Mouse (Mus musculus) embryonic facial prominence, embryonic 10.5 days (tissue): ENCODE data around the gene Zfp335. TPM values are rescaled to one million over a fixed set of nuclear protein-coding genes. Genes with fewer than 3 reads are reported as not detected.
"Not testable (repeated sequence)": the region's sequence is repeated elsewhere in the genome, so short reads cannot be mapped to it uniquely, and the experiment has no call there.

Experiments
- DNase-seq: peaks from one replicate; pipeline ENCODE4 v3.0.0-alpha.2; 2017; ENCODE audit warnings: low spot score
- H3K27ac ChIP-seq: fragments of 300-500 bp; sonication (generic); replicated peaks from 2 replicates; pipeline ENCODE4 v1.5.1; 2016; ENCODE audit warnings: mild to moderate bottlenecking
- H3K27me3 ChIP-seq: fragments of 300-500 bp; sonication (generic); replicated peaks from 2 replicates; pipeline ENCODE4 v1.6.1; 2016; ENCODE audit warnings: low read depth, mild to moderate bottlenecking; ENCODE audit not compliant: poor library complexity, severe bottlenecking
- H3K36me3 ChIP-seq: fragments of 300-500 bp; sonication (generic); replicated peaks from 2 replicates; pipeline ENCODE4 v1.6.1; 2016; ENCODE audit warnings: mild to moderate bottlenecking, moderate library complexity
- H3K4me1 ChIP-seq: fragments of 300-500 bp; sonication (generic); 2 replicates; pipeline ENCODE4 v1.6.1; 2016
- H3K4me3 ChIP-seq: fragments of 300-500 bp; sonication (generic); 2 replicates; pipeline ENCODE4 v1.5.1; 2016; ENCODE audit warnings: mild to moderate bottlenecking, moderate library complexity
- H3K9me3 ChIP-seq: fragments of 300-500 bp; sonication (generic); 2 replicates; pipeline ENCODE4 v1.6.1; 2016; ENCODE audit warnings: mild to moderate bottlenecking
- WGBS: fragments of 180-500 bp; shearing (Covaris S2); methylation state at CpG from one replicate; pipeline ENCODE4 v1.1.7; 2016; 5-methylcytosine and 5-hydroxymethylcytosine counted together
- polyA plus RNA-seq: library from polyadenylated mRNA; unstranded; fragments of >200 nt; fragmentation: Nextera tagmentation; extraction: Ambion mirVana; gene quantifications from 2 replicates; pipeline ENCODE4 v1.2.1, GENCODE M21; 2016

Zfp335 gene
- polyA plus RNA-seq, 1 experiment from 2014 or later, result 18.2 TPM

GRCm38 (mm10) chr2:164867566-164867965, 44.0 kb downstream of the Zfp335 start:
- Histone ChIP-seq H3K27me3 (no peaks in the 10 kb centered on the region), H3K9me3 (no peaks in the 10 kb centered on the region), H3K4me3 (no peak overlapping the region), H3K36me3 (no peaks in the 10 kb centered on the region), H3K27ac (no peak overlapping the region), H3K4me1 (peaks cover 3% of the 10 kb centered on the region)
- no peak for DNase-seq
- WGBS, result 89% methylated on average over 7 of the region's 7 CpGs

DNA sequence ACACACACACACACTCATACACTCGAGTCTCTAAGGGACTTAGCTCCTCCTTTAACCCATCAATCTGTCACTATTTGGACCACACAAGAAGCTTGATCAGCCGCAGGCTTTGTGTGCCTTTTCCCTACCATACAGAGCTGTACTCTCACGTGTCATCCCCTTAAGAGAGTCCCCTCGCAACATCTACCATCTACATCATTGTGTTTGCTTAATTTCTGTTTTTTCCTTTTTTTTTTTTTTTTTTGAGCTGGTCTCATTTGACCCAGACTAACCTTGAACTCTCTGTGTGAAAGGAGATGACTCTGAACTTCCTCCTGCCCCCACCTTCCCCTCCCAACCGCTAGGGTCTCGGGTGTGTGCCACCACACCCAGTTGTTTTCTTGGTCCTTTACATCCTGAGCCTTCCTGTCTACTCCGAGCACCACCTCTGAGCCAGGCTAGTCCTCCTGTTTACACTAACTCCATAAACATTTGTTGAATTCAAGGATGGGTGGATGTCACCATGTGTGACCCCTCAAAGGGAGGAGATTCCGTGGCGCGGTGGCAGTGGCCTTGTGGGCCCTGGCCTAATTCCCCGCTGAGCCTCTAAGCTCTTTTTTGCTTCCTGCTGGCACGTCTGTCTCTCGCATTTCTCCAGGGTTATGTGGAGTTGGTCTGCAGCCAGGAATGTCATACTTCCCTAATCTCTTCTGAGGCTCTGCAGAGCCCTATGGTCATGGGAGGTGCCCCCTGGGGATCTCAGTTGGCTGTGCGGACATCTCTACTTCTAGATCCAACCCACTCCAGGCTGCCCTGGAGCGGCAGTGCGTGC, 44.6 kb downstream of the Zfp335 start:
- Histone ChIP-seq H3K9me3 (no peaks in the 10 kb centered on the region), H3K27ac (no peak overlapping the region), H3K36me3 (no peaks in the 10 kb centered on the region), H3K27me3 (no peaks in the 10 kb centered on the region), H3K4me1 (peaks cover 9% of the 10 kb centered on the region), H3K4me3 (no peak overlapping the region)
- 66% methylated on average over 16 of the region's 16 CpGs for WGBS
- no peak for DNase-seq

GRCm38 (mm10) chr2:164864593-164864992, 47.0 kb downstream of the Zfp335 start:
- no peak for DNase-seq
- H3K4me3 ChIP-seq, result no peak overlapping the region
- no peaks in the 10 kb centered on the region for H3K9me3 ChIP-seq
- H3K36me3 ChIP-seq, result no peaks in the 10 kb centered on the region
- H3K27ac ChIP-seq, result no peak overlapping the region
- H3K27me3 ChIP-seq, result peaks cover 14% of the 10 kb centered on the region
- H3K4me1 ChIP-seq, result peaks cover 19% of the 10 kb centered on the region
- 81% methylated on average over 4 of the region's 4 CpGs for WGBS

- H3K36me3 ChIP-seq, H3K9me3 ChIP-seq, DNase-seq, H3K27ac ChIP-seq, H3K4me3 ChIP-seq: not testable (repeated sequence)
- peaks cover 24% of the 10 kb centered on the region for H3K27me3 ChIP-seq
- peaks cover 29% of the 10 kb centered on the region for H3K4me1 ChIP-seq
- 93% methylated on average over 9 of the region's 9 CpGs for WGBS
These were observed 48.1 kb downstream of the Zfp335 start for GRCm38 (mm10) chr2:164863411-164863810.

GRCm38 (mm10) chr2:164862179-164862861, 49.2 kb downstream of the Zfp335 start:
- Histone ChIP-seq H3K27ac (no peak overlapping the region; the same call in 1 of the 2 replicates), H3K27me3 (peaks cover 35% of the 10 kb centered on the region), H3K9me3 (no peaks in the 10 kb centered on the region), H3K4me3 (no peak overlapping the region), H3K36me3 (no peaks in the 10 kb centered on the region), H3K4me1 (peaks cover 40% of the 10 kb centered on the region)
- DNase-seq, result peak; percentile 66
- WGBS, result 59% methylated on average over 9 of the region's 9 CpGs

- Histone ChIP-seq H3K9me3 (no peaks in the 10 kb centered on the region), H3K36me3 (no peaks in the 10 kb centered on the region), H3K4me3 (no peak overlapping the region), H3K27me3 (peaks cover 47% of the 10 kb centered on the region), H3K4me1 (peaks cover 52% of the 10 kb centered on the region), H3K27ac (no peak overlapping the region)
- WGBS, result 77% methylated on average over 4 of the region's 4 CpGs
- no peak for DNase-seq
These were observed 50.5 kb downstream of the Zfp335 start for GRCm38 (mm10) chr2:164861094-164861493.

DNA sequence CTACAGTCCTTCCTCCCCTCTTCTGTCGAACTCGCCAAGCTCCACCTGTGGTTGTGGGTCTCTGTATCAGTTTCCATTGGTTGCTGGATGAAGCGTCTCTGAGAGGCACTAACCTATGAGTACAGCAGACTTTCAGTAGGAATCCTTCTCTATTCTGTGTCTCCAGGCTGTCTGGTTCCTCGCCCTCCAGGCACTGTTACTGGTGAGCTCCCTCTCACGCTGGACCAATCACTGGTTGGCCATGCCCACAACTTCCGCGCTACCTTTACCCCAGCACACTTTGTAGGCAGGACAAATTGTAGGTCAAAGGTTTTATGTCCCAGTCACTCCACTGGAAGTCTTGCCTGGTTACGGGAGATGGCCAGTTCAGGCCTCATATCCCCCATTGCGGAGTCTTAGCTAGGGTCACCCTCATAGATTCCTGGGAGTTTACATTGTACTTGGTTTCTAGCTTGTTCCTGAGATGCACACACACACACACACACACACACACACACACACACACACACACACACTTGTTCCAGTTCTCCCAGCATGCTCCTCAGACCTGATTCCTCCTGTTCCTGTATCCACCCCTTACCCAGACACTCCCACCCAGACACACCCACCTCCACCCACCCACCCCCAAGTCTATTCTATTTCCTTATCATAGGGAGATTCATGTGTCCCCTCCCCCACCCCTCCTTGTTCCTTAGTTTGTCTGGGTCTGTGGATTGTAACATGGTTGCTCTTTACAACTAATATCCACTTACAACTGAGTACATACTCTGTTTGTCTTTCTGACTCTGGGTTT, 51.7 kb downstream of the Zfp335 start:
- Histone ChIP-seq H3K4me3 (no peak overlapping the region), H3K4me1 (peaks cover 65% of the 10 kb centered on the region), H3K27me3 (peaks cover 60% of the 10 kb centered on the region), H3K27ac (no peak overlapping the region; the same call in 1 of the 2 replicates), H3K9me3 (no peaks in the 10 kb centered on the region), H3K36me3 (no peaks in the 10 kb centered on the region)
- WGBS, result 58% methylated on average over 9 of the region's 9 CpGs
- no peak for DNase-seq

DNA sequence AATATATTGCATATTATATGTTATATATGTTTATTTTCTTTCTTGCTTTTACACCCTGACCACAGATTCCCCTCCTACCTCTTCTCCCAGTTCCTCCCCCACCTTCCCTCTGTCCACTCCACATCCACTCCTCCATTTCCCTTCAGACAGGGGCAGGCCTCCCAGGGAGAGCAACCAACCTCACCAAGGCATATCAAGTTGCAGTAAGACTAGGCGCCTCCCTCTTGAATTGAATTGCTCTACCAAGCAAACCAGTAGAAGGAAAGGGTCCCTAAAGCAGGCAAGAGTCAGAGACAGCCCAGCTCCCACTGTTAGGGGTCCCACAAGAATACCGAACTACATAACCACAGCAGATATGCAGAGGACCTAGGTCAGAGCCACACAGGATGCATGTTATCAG, 52.4 kb downstream of the Zfp335 start:
- DNase-seq, result no peak
- H3K9me3 ChIP-seq, result no peaks in the 10 kb centered on the region
- H3K27me3 ChIP-seq, result peaks cover 66% of the 10 kb centered on the region
- H3K4me1 ChIP-seq, result peaks cover 68% of the 10 kb centered on the region
- 48% methylated on average over 2 of the region's 2 CpGs for WGBS
- H3K36me3 ChIP-seq, result no peaks in the 10 kb centered on the region
- no peak overlapping the region for H3K27ac ChIP-seq
- H3K4me3 ChIP-seq, result no peak overlapping the region

GRCm38 (mm10) chr2:164857842-164858553, 53.6 kb downstream of the Zfp335 start:
- Histone ChIP-seq H3K9me3 (no peaks in the 10 kb centered on the region), H3K27me3 (peaks cover 71% of the 10 kb centered on the region), H3K4me3 (peak overlapping the region; percentile 66), H3K27ac (peak overlapping the region; percentile 80; the same call in 1 of the 2 replicates), H3K4me1 (peaks cover 68% of the 10 kb centered on the region), H3K36me3 (no peaks in the 10 kb centered on the region)
- 2% methylated on average over 19 of the region's 19 CpGs for WGBS
- DNase-seq, result no peak

DNA sequence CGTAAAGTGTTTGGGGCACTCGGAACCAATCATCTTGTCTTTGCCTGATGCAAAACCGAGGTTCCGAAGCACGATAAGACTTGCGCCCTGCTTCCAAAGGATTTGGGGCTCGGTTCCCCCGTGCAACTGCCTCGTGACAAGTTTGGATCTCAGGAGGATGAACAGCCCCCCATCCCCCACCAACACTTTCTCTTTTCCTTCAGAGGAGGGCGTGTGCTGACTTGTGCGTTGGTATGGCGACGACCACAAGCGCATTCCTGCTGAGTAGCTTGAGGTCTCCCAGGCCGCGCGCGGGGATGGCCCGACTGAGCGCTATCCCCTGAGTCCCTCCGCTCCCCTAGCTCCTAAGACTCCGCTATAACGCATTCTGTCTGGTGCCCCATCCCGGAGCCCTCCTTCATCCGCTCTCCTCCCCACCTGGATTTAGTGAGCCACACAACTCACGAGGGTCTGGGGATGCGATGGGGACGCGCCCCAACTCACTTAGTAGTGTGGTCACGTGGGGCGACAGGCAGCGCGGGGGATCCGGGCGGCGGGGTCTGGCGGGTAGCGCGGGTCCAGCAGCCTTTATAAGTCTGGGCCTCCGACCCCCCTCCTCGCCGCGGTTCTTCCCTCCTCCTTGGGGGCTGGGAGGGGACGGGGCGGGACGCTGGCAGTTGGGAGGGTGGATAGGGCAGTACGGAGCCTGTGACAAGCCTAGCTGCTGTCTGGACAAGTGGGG, 54.3 kb downstream of the Zfp335 start, which contains the start of gene Pltp:
Gene Pltp (minus strand): TSS at position 611 of the 721 bp plus-strand sequence.
- Histone ChIP-seq H3K9me3 (no peaks in the 10 kb centered on the region), H3K27me3 (peaks cover 71% of the 10 kb centered on the region), H3K4me3 (peak within 1 kb of the TSS; percentile 66), H3K27ac (peak within 1 kb of the TSS; percentile 80), H3K4me1 (peaks cover 62% of the 10 kb centered on the region), H3K36me3 (peaks cover 5% of the 10 kb centered on the region)
- WGBS, result under 1% methylated on average over 47 of the region's 47 CpGs
- peak; percentile 85 for DNase-seq

- Histone ChIP-seq H3K9me3 (no peaks in the 10 kb centered on the region), H3K27ac (peak overlapping the region; percentile 80), H3K4me3 (peak overlapping the region; percentile 66), H3K4me1 (peaks cover 55% of the 10 kb centered on the region), H3K27me3 (peaks cover 71% of the 10 kb centered on the region), H3K36me3 (peaks cover 12% of the 10 kb centered on the region)
- DNase-seq, result peak; percentile 59
- WGBS, result 1% methylated on average over 42 of the region's 42 CpGs
These were observed 55.1 kb downstream of the Zfp335 start for GRCm38 (mm10) chr2:164856309-164857100.
